Mouse (Mus musculus) testis, adult 2 months (tissue): ENCODE results near the gene St7.

Source experiments
- CTCF ChIP-seq: fragments of 200-500 bp; IDR thresholded peaks from 2 replicates; pipeline ENCODE4 v1.5.1; 2012; ENCODE audit warnings: low read depth, mild to moderate bottlenecking, inconsistent platforms, low read length, moderate library complexity; ENCODE audit not compliant: control insufficient read depth, insufficient read depth, insufficient replicate concordance
- POLR2A ChIP-seq: fragments of 200-500 bp; IDR thresholded peaks from 2 replicates; pipeline ENCODE4 v1.6.1; 2012; ENCODE audit warnings: low read depth, mild to moderate bottlenecking, inconsistent platforms, low read length, moderate library complexity; ENCODE audit not compliant: control insufficient read depth

DNA sequence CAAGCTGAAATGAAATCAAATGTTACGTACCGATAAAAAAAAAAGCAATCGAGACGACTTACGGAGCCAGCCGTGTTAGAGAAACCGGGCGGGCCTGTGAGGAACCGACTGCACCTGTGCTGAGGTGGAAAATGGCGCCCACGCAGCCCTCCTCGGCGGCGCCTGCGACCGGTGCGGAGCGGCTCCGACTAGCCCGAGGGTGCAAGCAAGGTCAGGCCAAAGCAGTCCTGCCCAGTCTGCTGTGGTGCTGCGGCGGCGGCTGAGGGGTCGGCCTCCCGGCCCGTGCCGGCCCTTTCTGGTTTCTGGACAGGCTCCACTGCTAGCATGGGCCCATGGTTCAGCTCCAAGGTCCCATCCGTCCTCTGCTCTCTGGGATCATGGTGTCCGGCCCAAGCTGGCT, 147.7 kb downstream of the St7 start:
- TF ChIP-seq POLR2A = no peak
- TF ChIP-seq CTCF = no peak
